Mouse (Mus musculus) limb, embryonic 13.5 days (tissue): ENCODE measurements around the gene Olfr576. TPM values are rescaled to one million over a fixed set of nuclear protein-coding genes. Genes with fewer than 3 reads are reported as not detected.

ENCODE experiments used
- ATAC-seq: fragments of 200-750 bp; cut with Nextera tagmentation; 2 replicates; pipeline ENCODE4 v1.8.0; 2017; ENCODE audit warnings: low read depth, moderate number of reproducible peaks, moderate TSS enrichment; ENCODE audit not compliant: low FRiP score
- H3K27ac ChIP-seq: fragments of 300-500 bp; sonication (generic); 2 replicates; pipeline ENCODE4 v1.5.1; 2015; ENCODE audit warnings: inconsistent platforms, mild to moderate bottlenecking, moderate library complexity
- H3K27me3 ChIP-seq: fragments of 300-500 bp; sonication (generic); 2 replicates; pipeline ENCODE4 v1.6.1; 2015; ENCODE audit warnings: mild to moderate bottlenecking, inconsistent platforms
- H3K36me3 ChIP-seq: fragments of 300-500 bp; sonication (generic); 2 replicates; pipeline ENCODE4 v1.6.1; 2015; ENCODE audit warnings: inconsistent platforms, mild to moderate bottlenecking, moderate library complexity
- H3K4me1 ChIP-seq: fragments of 300-500 bp; sonication (generic); 2 replicates; pipeline ENCODE4 v1.6.1; 2015; ENCODE audit warnings: inconsistent platforms
- H3K4me2 ChIP-seq: fragments of 300-500 bp; sonication (generic); replicated peaks from 2 replicates; pipeline ENCODE4 v1.6.1; 2015; ENCODE audit warnings: inconsistent platforms, mild to moderate bottlenecking, moderate library complexity
- H3K4me3 ChIP-seq: fragments of 300-500 bp; sonication (generic); 2 replicates; pipeline ENCODE4 v1.5.1; 2015; ENCODE audit warnings: moderate library complexity, mild to moderate bottlenecking, inconsistent platforms
- H3K9ac ChIP-seq: fragments of 300-500 bp; sonication (generic); 2 replicates; pipeline ENCODE4 v1.6.1; 2015; ENCODE audit warnings: mild to moderate bottlenecking, inconsistent platforms
- H3K9me3 ChIP-seq: fragments of 300-500 bp; sonication (generic); 2 replicates; pipeline ENCODE4 v1.6.1; 2016; ENCODE audit warnings: inconsistent platforms
- whole genome bisulfite sequencing: fragments of 180-500 bp; shearing (Covaris S2); methylation state at CpG from one replicate; pipeline ENCODE4 v1.1.7; 2015; 5-methylcytosine and 5-hydroxymethylcytosine counted together
- polyA plus RNA-seq: library from polyadenylated mRNA; unstranded; fragments of >200 nt; fragmentation: Nextera tagmentation; extraction: Ambion mirVana; gene quantifications from 2 replicates; pipeline ENCODE4 v1.2.1, GENCODE M21; 2015

Gene Olfr576
- not detected in 2 replicates for polyA plus RNA-seq

- no peak within 1 kb of the TSS for H3K4me3 ChIP-seq
- H3K9me3 ChIP-seq: no peaks in the 10 kb centered on the region
- no peak within 1 kb of the TSS for H3K27ac ChIP-seq
- H3K36me3 ChIP-seq: no peaks in the 10 kb centered on the region
- H3K27me3 ChIP-seq: no peaks in the 10 kb centered on the region
- H3K4me1 ChIP-seq: no peaks in the 10 kb centered on the region
- H3K9ac ChIP-seq: no peak within 1 kb of the TSS
- H3K4me2 ChIP-seq: no peak within 1 kb of the TSS
- no peak for ATAC-seq
- WGBS: 55% methylated on average over 2 of the region's 2 CpGs
Observed at GRCm38 (mm10) chr7:102962360-102962759, at the start of gene Olfr576. Olfr576 (plus strand) TSS chr7:102962660.

- Histone ChIP-seq H3K4me3 (no peak overlapping the region), H3K9ac (no peak overlapping the region), H3K4me1 (no peaks in the 10 kb centered on the region), H3K4me2 (no peak overlapping the region), H3K27ac (no peak overlapping the region), H3K36me3 (no peaks in the 10 kb centered on the region), H3K9me3 (no peaks in the 10 kb centered on the region), H3K27me3 (no peaks in the 10 kb centered on the region)
- WGBS: 19% methylated on average over 1 of the region's 1 CpGs
- no peak for ATAC-seq
Observed at GRCm38 (mm10) chr7:102915261-102915660, 47.2 kb upstream of the Olfr576 start.

- Histone ChIP-seq H3K9me3 (no peaks in the 10 kb centered on the region), H3K4me2 (no peak overlapping the region), H3K27ac (no peak overlapping the region), H3K36me3 (no peaks in the 10 kb centered on the region), H3K9ac (no peak overlapping the region), H3K4me3 (no peak overlapping the region), H3K4me1 (no peaks in the 10 kb centered on the region), H3K27me3 (no peaks in the 10 kb centered on the region)
- ATAC-seq: no peak
- WGBS: 61% methylated on average over 5 of the region's 5 CpGs
Observed at GRCm38 (mm10) chr7:102916405-102916804, 46.1 kb upstream of the Olfr576 start.

GRCm38 (mm10) chr7:102917032-102917875, 45.2 kb upstream of the Olfr576 start, which contains the start of gene Olfr571:
Olfr571 (minus strand) TSS chr7:102917536.
- H3K4me2 ChIP-seq: no peak within 1 kb of the TSS
- H3K27ac ChIP-seq: no peak within 1 kb of the TSS
- WGBS: 60% methylated on average over 4 of the region's 4 CpGs
- no peaks in the 10 kb centered on the region for H3K36me3 ChIP-seq
- no peaks in the 10 kb centered on the region for H3K27me3 ChIP-seq
- no peak within 1 kb of the TSS for H3K9ac ChIP-seq
- H3K4me1 ChIP-seq: no peaks in the 10 kb centered on the region
- H3K4me3 ChIP-seq: no peak within 1 kb of the TSS
- ATAC-seq: no peak
- H3K9me3 ChIP-seq: no peaks in the 10 kb centered on the region

GRCm38 (mm10) chr7:102919632-102920031, 42.8 kb upstream of the Olfr576 start:
- Histone ChIP-seq H3K4me3 (no peak overlapping the region), H3K4me2 (no peak overlapping the region), H3K9me3 (no peaks in the 10 kb centered on the region), H3K27ac (no peak overlapping the region), H3K27me3 (no peaks in the 10 kb centered on the region), H3K9ac (no peak overlapping the region), H3K4me1 (no peaks in the 10 kb centered on the region), H3K36me3 (no peaks in the 10 kb centered on the region)
- peak; percentile 73 for ATAC-seq
- WGBS: 13% methylated on average over 1 of the region's 1 CpGs

- no peak for ATAC-seq
- H3K4me3 ChIP-seq: no peak within 1 kb of the TSS
- no peaks in the 10 kb centered on the region for H3K9me3 ChIP-seq
- H3K4me2 ChIP-seq: no peak within 1 kb of the TSS
- WGBS: 61% methylated on average over 1 of the region's 1 CpGs
- no peak within 1 kb of the TSS for H3K9ac ChIP-seq
- no peaks in the 10 kb centered on the region for H3K27me3 ChIP-seq
- H3K36me3 ChIP-seq: no peaks in the 10 kb centered on the region
- no peak within 1 kb of the TSS for H3K27ac ChIP-seq
- no peaks in the 10 kb centered on the region for H3K4me1 ChIP-seq
Observed at GRCm38 (mm10) chr7:102924109-102924508, 38.4 kb upstream of the Olfr576 start, which contains the start of gene Olfr572. Olfr572 (plus strand) TSS chr7:102924409.

- Histone ChIP-seq H3K36me3 (no peaks in the 10 kb centered on the region), H3K4me1 (no peaks in the 10 kb centered on the region), H3K9me3 (no peaks in the 10 kb centered on the region), H3K27me3 (no peaks in the 10 kb centered on the region), H3K27ac (no peak overlapping the region), H3K4me3 (no peak overlapping the region), H3K4me2 (no peak overlapping the region), H3K9ac (no peak overlapping the region)
- 76% methylated on average over 3 of the region's 3 CpGs for WGBS
- ATAC-seq: no peak
Observed at GRCm38 (mm10) chr7:102927105-102927504, 35.4 kb upstream of the Olfr576 start.

GRCm38 (mm10) chr7:102942475-102942874, 20.0 kb upstream of the Olfr576 start, which contains the start of gene Olfr573-ps1:
Olfr573-ps1 (minus strand) TSS chr7:102942575.
- ATAC-seq: no peak
- Histone ChIP-seq H3K4me3 (no peak within 1 kb of the TSS), H3K36me3 (no peaks in the 10 kb centered on the region), H3K27ac (no peak within 1 kb of the TSS), H3K9ac (no peak within 1 kb of the TSS), H3K27me3 (no peaks in the 10 kb centered on the region), H3K4me1 (no peaks in the 10 kb centered on the region), H3K4me2 (no peak within 1 kb of the TSS), H3K9me3 (no peaks in the 10 kb centered on the region)
- 84% methylated on average over 2 of the region's 2 CpGs for WGBS

GRCm38 (mm10) chr7:102943417-102943816, 19.0 kb upstream of the Olfr576 start:
- no peaks in the 10 kb centered on the region for H3K9me3 ChIP-seq
- no peak overlapping the region for H3K27ac ChIP-seq
- ATAC-seq: no peak
- WGBS: 79% methylated on average over 1 of the region's 1 CpGs
- H3K27me3 ChIP-seq: no peaks in the 10 kb centered on the region
- no peak overlapping the region for H3K9ac ChIP-seq
- no peak overlapping the region for H3K4me2 ChIP-seq
- H3K4me3 ChIP-seq: no peak overlapping the region
- no peaks in the 10 kb centered on the region for H3K36me3 ChIP-seq
- no peaks in the 10 kb centered on the region for H3K4me1 ChIP-seq

- H3K4me1 ChIP-seq: no peaks in the 10 kb centered on the region
- no peak within 1 kb of the TSS for H3K4me2 ChIP-seq
- 97% methylated on average over 1 of the region's 1 CpGs for WGBS
- no peak within 1 kb of the TSS for H3K27ac ChIP-seq
- no peak within 1 kb of the TSS for H3K9ac ChIP-seq
- H3K36me3 ChIP-seq: no peaks in the 10 kb centered on the region
- no peaks in the 10 kb centered on the region for H3K27me3 ChIP-seq
- ATAC-seq: no peak
- H3K9me3 ChIP-seq: no peaks in the 10 kb centered on the region
- no peak within 1 kb of the TSS for H3K4me3 ChIP-seq
Observed at GRCm38 (mm10) chr7:102948167-102948566, 14.3 kb upstream of the Olfr576 start, which contains the start of gene Olfr574. Olfr574 (plus strand) TSS chr7:102948467.

- WGBS: 49% methylated on average over 1 of the region's 1 CpGs
- H3K27me3 ChIP-seq: no peaks in the 10 kb centered on the region
Observed at GRCm38 (mm10) chr7:102950732-102951131, 11.7 kb upstream of the Olfr576 start.

GRCm38 (mm10) chr7:102958137-102958536, 4.3 kb upstream of the Olfr576 start:
- Histone ChIP-seq H3K9me3 (no peaks in the 10 kb centered on the region), H3K36me3 (no peaks in the 10 kb centered on the region), H3K9ac (no peak overlapping the region), H3K4me1 (no peaks in the 10 kb centered on the region), H3K4me2 (no peak overlapping the region), H3K4me3 (no peak overlapping the region), H3K27me3 (no peaks in the 10 kb centered on the region), H3K27ac (no peak overlapping the region)
- WGBS: 73% methylated on average over 3 of the region's 3 CpGs
- no peak for ATAC-seq

More at GRCm38 (mm10) chr7:102950732-102951131, 11.7 kb upstream of the Olfr576 start:
- Histone ChIP-seq H3K36me3 (no peaks in the 10 kb centered on the region), H3K4me2 (no peak overlapping the region), H3K4me1 (no peaks in the 10 kb centered on the region), H3K4me3 (no peak overlapping the region), H3K27ac (no peak overlapping the region), H3K9me3 (no peaks in the 10 kb centered on the region), H3K9ac (no peak overlapping the region)
- ATAC-seq: no peak
